Mouse (Mus musculus): ENCODE measurements around the gene Gna15.
A peak's percentile ranks its signal among the peaks of the same experiment; 100 is the strongest.

The Gna15 gene

GRCm38 (mm10) chr10:81495616-81496263 is 28.3 kb downstream of the Gna15 start:
- no peak for DNase-seq (ENCODE audit: low spot score in 2 of 2)

- DNase-seq (ENCODE audit: low spot score in 2 of 2): no peak
Observed at GRCm38 (mm10) chr10:81495151-81495550, 28.9 kb downstream of the Gna15 start.

- no peak for DNase-seq (ENCODE audit: low spot score in 2 of 2)
Observed at GRCm38 (mm10) chr10:81494260-81495041, 29.6 kb downstream of the Gna15 start.

- no peak for DNase-seq (ENCODE audit: low spot score in 2 of 2)
Observed at GRCm38 (mm10) chr10:81493601-81494220, 30.3 kb downstream of the Gna15 start.

- DNase-seq (ENCODE audit: low spot score in 2 of 2): no peak
Observed at GRCm38 (mm10) chr10:81492606-81493240, 31.3 kb downstream of the Gna15 start.

- no peak for DNase-seq (ENCODE audit: low spot score in 2 of 2)
Observed at GRCm38 (mm10) chr10:81491018-81491417, 33.0 kb downstream of the Gna15 start.

- no peak for DNase-seq (ENCODE audit: low spot score in 2 of 2)
Observed at GRCm38 (mm10) chr10:81489941-81490340, 34.1 kb downstream of the Gna15 start.

GRCm38 (mm10) chr10:81488081-81488480 is 35.9 kb downstream of the Gna15 start:
- no peak for DNase-seq (ENCODE audit: low spot score in 2 of 2)

GRCm38 (mm10) chr10:81486496-81486895 is 37.5 kb downstream of the Gna15 start:
- no peak for DNase-seq (ENCODE audit: low spot score in 2 of 2)

- DNase-seq (ENCODE audit: low spot score in 2 of 2): no peak
Observed at GRCm38 (mm10) chr10:81485479-81486018, 38.5 kb downstream of the Gna15 start.

GRCm38 (mm10) chr10:81485060-81485449 is 39.0 kb downstream of the Gna15 start:
- DNase-seq (ENCODE audit: low spot score in 2 of 2): no peak

- DNase-seq (ENCODE audit: low spot score in 2 of 2): no peak
Observed at GRCm38 (mm10) chr10:81484441-81485059, 39.5 kb downstream of the Gna15 start.

- no peak for DNase-seq (ENCODE audit: low spot score in 2 of 2)
Observed at GRCm38 (mm10) chr10:81483983-81484382, 40.0 kb downstream of the Gna15 start.

GRCm38 (mm10) chr10:81482533-81482889 is 41.5 kb downstream of the Gna15 start, which contains the start of gene Celf5:
Celf5 (minus strand) TSS chr10:81482709.
- DNase-seq (ENCODE audit: low spot score in 2 of 2): peak in 1 of 2 experiments; percentile 66

GRCm38 (mm10) chr10:81481605-81482532 is 42.2 kb downstream of the Gna15 start:
- no peak for DNase-seq (ENCODE audit: low spot score in 2 of 2)

GRCm38 (mm10) chr10:81474461-81474860 is 49.6 kb downstream of the Gna15 start:
- no peak for DNase-seq (ENCODE audit: low spot score in 2 of 2)

GRCm38 (mm10) chr10:81473003-81473451 is 51.0 kb downstream of the Gna15 start:
- peak; percentile 82 to 88 for DNase-seq (ENCODE audit: low spot score in 2 of 2)

- no peak for DNase-seq (ENCODE audit: low spot score in 2 of 2)
Observed at GRCm38 (mm10) chr10:81472403-81473002, 51.5 kb downstream of the Gna15 start.

GRCm38 (mm10) chr10:81470454-81470853 is 53.6 kb downstream of the Gna15 start:
- no peak for DNase-seq (ENCODE audit: low spot score in 2 of 2)

- no peak for DNase-seq (ENCODE audit: low spot score in 2 of 2)
Observed at GRCm38 (mm10) chr10:81469253-81469652, 54.8 kb downstream of the Gna15 start.

All from frontal cortex, postnatal 14 days (tissue).